Mouse (Mus musculus) ES-E14 (cell line): ENCODE measurements around the gene Hebp1.

ENCODE experiments used
- CHD2 ChIP-seq: IDR thresholded peaks from 2 replicates; pipeline ENCODE4 v1.6.1; 2014; ENCODE audit warnings: mild to moderate bottlenecking, low read depth, low read length, inconsistent platforms
- HCFC1 ChIP-seq: IDR thresholded peaks from 2 replicates; pipeline ENCODE4 v1.6.1; 2012; ENCODE audit warnings: low read length, inconsistent platforms, borderline replicate concordance; ENCODE audit not compliant: insufficient read depth
- MAFK ChIP-seq: IDR thresholded peaks from 2 replicates; pipeline ENCODE4 v1.6.1; 2014; ENCODE audit warnings: mild to moderate bottlenecking, low read depth, low read length, inconsistent platforms; ENCODE audit not compliant: insufficient read depth
- ZNF384 ChIP-seq: IDR thresholded peaks from 2 replicates; pipeline ENCODE4 v1.6.1; 2012; ENCODE audit warnings: low read depth, low read length, inconsistent platforms

GRCm38 (mm10) chr6:135112411-135113113 lies 85.3 kb downstream of the Hebp1 start:
- no peak for TF ChIP-seq ZNF384
- no peak for TF ChIP-seq MAFK
- no peak for TF ChIP-seq HCFC1
- no peak for TF ChIP-seq CHD2
